Mouse (Mus musculus): ENCODE data around the gene Gm28539. TPM values are rescaled to one million over a fixed set of nuclear protein-coding genes. Genes with fewer than 3 reads are reported as not detected.
"Not testable (repeated sequence)": the region's sequence is repeated elsewhere in the genome, so short reads cannot be mapped to it uniquely, and the experiment has no call there.

Gene Gm28539
- polyA plus RNA-seq, 1 experiment from 2014 or later, result not detected

DNA sequence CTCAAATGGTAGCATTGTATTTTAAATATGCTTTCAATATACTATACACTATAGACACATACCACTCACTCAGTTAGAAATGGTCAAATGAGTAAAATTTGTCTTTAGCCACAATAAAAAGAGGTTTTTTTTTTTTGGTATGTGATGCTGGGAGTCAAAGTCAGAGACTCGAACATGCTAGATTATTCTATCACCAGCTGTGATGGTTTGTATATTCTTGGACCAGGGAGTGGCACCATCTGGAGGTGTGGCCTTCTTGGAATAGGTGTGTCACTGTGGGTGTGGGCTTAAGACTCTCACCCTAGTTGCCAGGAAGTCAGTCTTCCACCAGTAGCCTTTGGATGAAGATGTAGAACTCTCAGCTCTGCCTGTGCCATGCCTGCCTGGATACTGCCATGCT lies 34.1 kb downstream of the Gm28539 start:
- not testable (repeated sequence) for H3K9me3 ChIP-seq; H3K4me1 ChIP-seq; H3K4me2 ChIP-seq (replicated peaks); ATAC-seq (ENCODE audit: low FRiP score, low read depth); H3K27me3 ChIP-seq; H3K9ac ChIP-seq (replicated peaks); H3K27ac ChIP-seq (replicated peaks); H3K4me3 ChIP-seq
- 90% methylated on average over 1 of the region's 1 CpGs for WGBS
- peaks cover 26% of the 10 kb centered on the region for H3K36me3 ChIP-seq

GRCm38 (mm10) chr16:18876091-18876441 lies 39.7 kb downstream of the Gm28539 start:
- Histone ChIP-seq H3K27ac (replicated peaks) (peak overlapping the region; percentile 94), H3K27me3 (no peaks in the 10 kb centered on the region), H3K9me3 (no peaks in the 10 kb centered on the region), H3K9ac (replicated peaks) (peak overlapping the region; percentile 92), H3K4me2 (replicated peaks) (peak overlapping the region; percentile 60), H3K4me1 (peaks cover 20% of the 10 kb centered on the region), H3K4me3 (peak overlapping the region; percentile 95), H3K36me3 (peaks cover 32% of the 10 kb centered on the region)
- no peak; the same call in 1 of the 2 replicates for ATAC-seq (ENCODE audit: low FRiP score, low read depth)
- WGBS, result 2% methylated on average over 17 of the region's 17 CpGs

DNA sequence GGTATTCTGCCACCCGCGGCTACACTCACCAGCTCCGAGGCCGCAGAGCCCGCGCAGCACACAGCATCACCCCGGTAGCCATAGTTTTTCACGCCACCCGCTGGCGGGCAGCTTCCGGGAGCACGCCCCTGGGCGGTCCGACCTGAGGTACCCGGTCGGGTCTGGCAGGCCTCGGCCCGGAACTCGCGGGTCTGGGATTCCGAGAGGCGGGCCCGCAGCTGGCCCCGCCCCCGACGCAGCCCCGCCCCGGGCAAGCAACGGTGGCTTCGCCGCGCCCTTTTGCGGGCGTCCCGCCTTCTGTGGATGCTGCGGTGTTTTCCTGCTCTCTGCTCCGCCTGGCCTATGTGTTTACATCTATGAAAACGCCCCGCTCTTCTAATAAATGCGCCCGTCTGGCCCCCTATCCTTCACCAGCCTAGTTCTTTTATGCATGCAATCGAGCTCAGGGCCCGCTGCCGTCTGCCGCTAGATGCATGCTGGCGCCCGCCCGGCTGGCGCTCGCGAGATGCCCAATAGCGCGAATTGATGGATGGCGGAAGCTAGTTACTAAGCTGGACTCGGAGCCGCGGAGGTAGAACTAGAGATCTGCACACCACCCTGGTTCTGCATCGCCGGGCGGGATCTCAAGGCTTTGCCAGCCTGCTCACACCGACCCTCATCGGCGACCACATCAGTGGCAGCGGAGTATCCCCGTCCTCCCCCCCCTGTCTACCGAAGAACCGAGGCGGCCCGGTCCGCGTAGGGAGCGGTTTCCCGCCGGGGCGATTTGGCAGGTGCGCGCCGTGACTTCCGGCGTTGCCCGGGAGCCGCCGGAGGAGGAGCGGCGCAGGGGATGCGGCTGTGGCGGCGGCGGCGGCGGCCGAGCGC lies 40.3 kb downstream of the Gm28539 start, which contains the start of the genes Mrpl40 and Hira:
TSS of gene Mrpl40 (minus strand) at position 421 of the 867 bp plus-strand sequence.
TSS of gene Hira (plus strand) at position 596 of the 867 bp plus-strand sequence.
- Histone ChIP-seq H3K27ac (replicated peaks) (peak within 1 kb of the TSS; percentile 94), H3K4me3 (peak within 1 kb of the TSS; percentile 95), H3K27me3 (no peaks in the 10 kb centered on the region), H3K36me3 (peaks cover 26% of the 10 kb centered on the region), H3K4me1 (peaks cover 20% of the 10 kb centered on the region), H3K4me2 (replicated peaks) (peak within 1 kb of the TSS; percentile 60), H3K9ac (replicated peaks) (peak within 1 kb of the TSS; percentile 92), H3K9me3 (no peaks in the 10 kb centered on the region)
- under 1% methylated on average over 85 of the region's 93 CpGs for WGBS
- peak; percentile 94 for ATAC-seq (ENCODE audit: low FRiP score, low read depth)

DNA sequence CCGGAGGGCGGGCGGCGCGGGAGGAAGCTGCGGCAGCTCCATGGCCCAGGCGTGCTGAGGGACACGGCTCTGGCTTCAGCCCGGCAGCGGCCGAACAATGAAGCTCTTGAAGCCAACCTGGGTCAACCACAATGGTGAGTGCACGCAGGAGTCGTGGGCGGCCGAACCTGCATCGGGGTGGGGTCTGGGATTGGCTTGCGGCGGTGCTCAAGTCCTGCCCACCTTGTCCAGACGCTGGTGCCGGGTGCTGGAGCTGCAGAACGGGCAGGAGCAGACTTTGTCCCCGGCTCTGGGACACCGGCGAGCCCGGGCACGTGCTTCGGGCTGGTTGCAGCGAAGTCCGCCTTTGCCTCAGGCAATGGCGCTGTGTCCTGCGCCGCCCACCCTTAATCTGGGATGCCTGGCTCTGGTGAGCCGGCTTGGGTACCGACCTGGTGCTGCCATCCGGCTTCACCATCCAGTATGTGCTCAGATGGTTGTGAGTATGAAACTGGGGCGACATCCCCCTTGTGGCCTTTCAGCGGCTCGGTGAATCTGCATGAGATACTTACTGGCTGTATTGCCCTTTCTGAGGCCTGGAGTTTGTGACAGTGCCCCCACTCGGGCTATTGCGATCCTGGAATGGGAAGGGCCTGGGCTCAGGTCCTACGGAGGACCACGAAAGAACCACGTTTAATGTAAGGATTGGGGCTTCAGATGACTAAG lies 41.2 kb downstream of the Gm28539 start:
- H3K9me3 ChIP-seq, result no peaks in the 10 kb centered on the region
- peaks cover 20% of the 10 kb centered on the region for H3K4me1 ChIP-seq
- under 1% methylated on average over 37 of the region's 43 CpGs for WGBS
- ATAC-seq (ENCODE audit: low FRiP score, low read depth), result peak; percentile 45
- H3K9ac ChIP-seq (replicated peaks), result peak overlapping the region; percentile 92
- H3K27ac ChIP-seq (replicated peaks), result peak overlapping the region; percentile 94
- H3K27me3 ChIP-seq, result no peaks in the 10 kb centered on the region
- peak overlapping the region; percentile 95 for H3K4me3 ChIP-seq
- peak overlapping the region; percentile 60 for H3K4me2 ChIP-seq (replicated peaks)
- peaks cover 26% of the 10 kb centered on the region for H3K36me3 ChIP-seq

- no peaks in the 10 kb centered on the region for H3K9me3 ChIP-seq
- H3K9ac ChIP-seq (replicated peaks), result peak overlapping the region; percentile 92
- WGBS, result 34% methylated on average over 20 of the region's 20 CpGs
- H3K4me2 ChIP-seq (replicated peaks), result peak overlapping the region; percentile 60
- no peaks in the 10 kb centered on the region for H3K27me3 ChIP-seq
- no peak for ATAC-seq (ENCODE audit: low FRiP score, low read depth)
- H3K36me3 ChIP-seq, result peaks cover 26% of the 10 kb centered on the region
- peaks cover 20% of the 10 kb centered on the region for H3K4me1 ChIP-seq
- H3K4me3 ChIP-seq, result peak overlapping the region; percentile 95
- peak overlapping the region; percentile 94 for H3K27ac ChIP-seq (replicated peaks)
These were observed 41.8 kb downstream of the Gm28539 start for GRCm38 (mm10) chr16:18878091-18878720.

GRCm38 (mm10) chr16:18884044-18884443 lies 47.7 kb downstream of the Gm28539 start:
- H3K36me3 ChIP-seq, result peaks cover 28% of the 10 kb centered on the region
- no peak overlapping the region for H3K4me2 ChIP-seq (replicated peaks)
- H3K9me3 ChIP-seq, result no peaks in the 10 kb centered on the region
- no peaks in the 10 kb centered on the region for H3K27me3 ChIP-seq
- H3K4me3 ChIP-seq, result no peak overlapping the region
- no peak for ATAC-seq (ENCODE audit: low FRiP score, low read depth)
- H3K9ac ChIP-seq (replicated peaks), result no peak overlapping the region
- no peak overlapping the region for H3K27ac ChIP-seq (replicated peaks)
- peaks cover 12% of the 10 kb centered on the region for H3K4me1 ChIP-seq

DNA sequence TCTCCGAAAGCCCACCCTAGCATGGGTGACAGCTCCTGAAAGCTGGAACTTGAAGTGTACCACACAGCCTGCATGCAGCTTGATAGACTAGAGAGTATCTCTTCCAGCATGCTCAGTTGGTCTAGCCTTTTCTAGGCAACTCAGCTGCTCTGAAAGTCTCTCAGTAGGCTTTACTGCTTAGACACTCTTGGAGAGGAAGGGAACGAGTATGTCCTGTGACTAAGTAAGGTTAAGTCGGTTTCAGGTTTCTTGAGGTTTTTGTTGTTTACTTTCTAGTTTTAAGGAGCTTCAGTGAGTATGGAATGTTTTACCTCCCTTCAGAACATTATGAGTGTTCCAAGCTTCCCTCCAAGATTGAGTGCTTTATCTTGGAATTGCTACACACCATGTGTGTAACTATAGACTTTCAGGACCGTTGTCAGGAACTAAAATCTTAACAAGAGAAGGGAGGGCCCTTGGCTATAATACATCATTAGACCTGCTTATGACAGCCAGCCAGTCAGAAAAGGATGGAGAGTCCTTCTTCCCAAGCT lies 57.5 kb downstream of the Gm28539 start:
- no peak for ATAC-seq (ENCODE audit: low FRiP score, low read depth)
- Histone ChIP-seq H3K9me3 (no peaks in the 10 kb centered on the region), H3K4me2 (replicated peaks) (no peak overlapping the region), H3K27ac (replicated peaks) (no peak overlapping the region), H3K9ac (replicated peaks) (no peak overlapping the region), H3K27me3 (no peaks in the 10 kb centered on the region), H3K4me1 (no peaks in the 10 kb centered on the region), H3K36me3 (peaks cover 24% of the 10 kb centered on the region), H3K4me3 (no peak overlapping the region)
- WGBS, result 88% methylated on average over 4 of the region's 4 CpGs

GRCm38 (mm10) chr16:18895249-18895648 lies 58.9 kb downstream of the Gm28539 start:
- 88% methylated on average over 3 of the region's 3 CpGs for WGBS
- H3K4me3 ChIP-seq, result no peak overlapping the region
- no peak overlapping the region for H3K4me2 ChIP-seq (replicated peaks)
- H3K27me3 ChIP-seq, result no peaks in the 10 kb centered on the region
- ATAC-seq (ENCODE audit: low FRiP score, low read depth), result no peak
- peaks cover 38% of the 10 kb centered on the region for H3K36me3 ChIP-seq
- no peak overlapping the region for H3K27ac ChIP-seq (replicated peaks)
- H3K9me3 ChIP-seq, result no peaks in the 10 kb centered on the region
- H3K9ac ChIP-seq (replicated peaks), result no peak overlapping the region
- no peaks in the 10 kb centered on the region for H3K4me1 ChIP-seq

DNA sequence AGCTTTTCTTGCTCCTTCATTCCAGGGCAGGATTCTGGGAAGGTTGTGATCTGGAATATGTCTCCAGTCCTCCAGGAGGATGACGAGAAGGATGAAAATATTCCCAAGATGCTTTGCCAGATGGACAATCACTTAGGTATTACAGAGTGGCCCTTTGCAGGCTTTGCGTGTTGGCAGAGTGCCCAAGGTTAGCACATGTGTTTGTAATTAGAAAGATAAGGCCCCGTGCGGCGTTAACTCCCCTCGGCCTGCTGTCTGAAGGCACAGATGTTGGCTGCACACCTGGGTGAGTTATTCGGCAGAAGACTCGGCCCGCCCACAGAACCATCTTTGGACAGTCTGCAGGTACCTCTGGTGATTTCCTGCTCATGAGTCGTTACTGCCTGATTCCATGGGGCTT lies 60.0 kb downstream of the Gm28539 start:
- WGBS, result 90% methylated on average over 10 of the region's 10 CpGs
- H3K36me3 ChIP-seq, result peaks cover 46% of the 10 kb centered on the region
- no peak for ATAC-seq (ENCODE audit: low FRiP score, low read depth)
- H3K4me3 ChIP-seq, result no peak overlapping the region
- no peak overlapping the region for H3K4me2 ChIP-seq (replicated peaks)
- no peaks in the 10 kb centered on the region for H3K27me3 ChIP-seq
- no peaks in the 10 kb centered on the region for H3K4me1 ChIP-seq
- H3K27ac ChIP-seq (replicated peaks), result no peak overlapping the region
- no peak overlapping the region for H3K9ac ChIP-seq (replicated peaks)
- H3K9me3 ChIP-seq, result no peaks in the 10 kb centered on the region

GRCm38 (mm10) chr16:18905648-18906047 lies 69.3 kb downstream of the Gm28539 start:
- ATAC-seq (ENCODE audit: low FRiP score, low read depth), result no peak
- H3K4me2 ChIP-seq (replicated peaks), result no peak overlapping the region
- peaks cover 67% of the 10 kb centered on the region for H3K36me3 ChIP-seq
- no peak overlapping the region for H3K4me3 ChIP-seq
- H3K4me1 ChIP-seq, result no peaks in the 10 kb centered on the region
- 86% methylated on average over 1 of the region's 1 CpGs for WGBS
- H3K27ac ChIP-seq (replicated peaks), result no peak overlapping the region
- no peaks in the 10 kb centered on the region for H3K27me3 ChIP-seq
- H3K9ac ChIP-seq (replicated peaks), result no peak overlapping the region
- H3K9me3 ChIP-seq, result no peaks in the 10 kb centered on the region

GRCm38 (mm10) chr16:18916064-18916463 lies 79.7 kb downstream of the Gm28539 start:
- H3K36me3 ChIP-seq, result peaks cover 77% of the 10 kb centered on the region
- no peak overlapping the region for H3K9ac ChIP-seq (replicated peaks)
- no peak overlapping the region for H3K4me2 ChIP-seq (replicated peaks)
- no peaks in the 10 kb centered on the region for H3K27me3 ChIP-seq
- H3K4me3 ChIP-seq, result no peak overlapping the region
- H3K9me3 ChIP-seq, result no peaks in the 10 kb centered on the region
- no peak for ATAC-seq (ENCODE audit: low FRiP score, low read depth)
- WGBS, result 97% methylated on average over 4 of the region's 4 CpGs
- no peak overlapping the region for H3K27ac ChIP-seq (replicated peaks)
- no peaks in the 10 kb centered on the region for H3K4me1 ChIP-seq

DNA sequence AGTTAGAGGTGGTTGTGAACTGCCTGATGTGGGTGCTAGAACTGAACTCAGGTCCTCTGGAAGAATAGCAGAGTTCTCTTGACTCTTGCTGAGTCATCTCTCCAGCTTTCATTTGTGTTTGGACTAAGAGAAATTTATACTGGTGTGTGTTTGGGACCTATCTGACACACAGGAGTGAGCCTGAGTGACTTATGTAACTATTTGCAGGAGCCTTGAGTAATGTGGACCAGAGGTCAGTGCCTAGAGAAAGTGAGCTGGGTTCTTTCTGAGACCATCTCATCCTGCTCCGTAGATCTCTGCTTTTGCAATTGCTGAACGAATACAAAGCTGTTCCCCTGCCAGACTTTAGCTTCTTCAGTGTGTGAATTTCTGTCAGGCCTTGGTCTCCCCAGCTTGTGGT lies 85.4 kb downstream of the Gm28539 start:
- ATAC-seq (ENCODE audit: low FRiP score, low read depth), result no peak
- no peaks in the 10 kb centered on the region for H3K27me3 ChIP-seq
- no peaks in the 10 kb centered on the region for H3K4me1 ChIP-seq
- H3K9ac ChIP-seq (replicated peaks), result no peak overlapping the region
- no peak overlapping the region for H3K4me3 ChIP-seq
- H3K4me2 ChIP-seq (replicated peaks), result no peak overlapping the region
- H3K36me3 ChIP-seq, result peaks cover 94% of the 10 kb centered on the region
- H3K9me3 ChIP-seq, result no peaks in the 10 kb centered on the region
- no peak overlapping the region for H3K27ac ChIP-seq (replicated peaks)
- 95% methylated on average over 2 of the region's 2 CpGs for WGBS

Data from midbrain, embryonic 12.5 days (tissue).